Mouse (Mus musculus) erythroblast, embryonic 14.5 days (primary cell): ENCODE results near the gene Cog8. TPM values are rescaled to one million over a fixed set of nuclear protein-coding genes. Genes with fewer than 3 reads are reported as not detected.
"Not testable (repeated sequence)": the region's sequence is repeated elsewhere in the genome, so short reads cannot be mapped to it uniquely, and the experiment has no call there.

Source experiments
- H3K27me3 ChIP-seq: 2 replicates; pipeline ENCODE4 v1.6.1; 2012; ENCODE audit warnings: inconsistent platforms; ENCODE audit not compliant: control insufficient read depth
- H3K36me3 ChIP-seq: 2 replicates; pipeline ENCODE4 v1.6.1; 2012; ENCODE audit warnings: mild to moderate bottlenecking, inconsistent platforms; ENCODE audit not compliant: control insufficient read depth
- H3K4me1 ChIP-seq: 2 replicates; pipeline ENCODE4 v1.6.1; 2012; ENCODE audit warnings: inconsistent platforms; ENCODE audit not compliant: control insufficient read depth
- H3K4me3 ChIP-seq: replicated peaks from 2 replicates; pipeline ENCODE3; 2012; ENCODE audit warnings: moderate library complexity, mild to moderate bottlenecking, inconsistent platforms
- H3K9me3 ChIP-seq: 2 replicates; pipeline ENCODE4 v1.6.1; 2012; ENCODE audit warnings: low read length, inconsistent platforms, mixed read lengths; ENCODE audit not compliant: control insufficient read depth
- GATA1 ChIP-seq: IDR thresholded peaks from 2 replicates; pipeline ENCODE4 v1.6.1; 2012; ENCODE audit warnings: low read length, inconsistent platforms, mixed read lengths
- TAL1 ChIP-seq: IDR thresholded peaks from 3 replicates; pipeline ENCODE4 v1.6.1; 2012; ENCODE audit warnings: low read length, inconsistent platforms, mixed read lengths
- polyA plus RNA-seq: library from polyadenylated mRNA; stranded (reverse); fragments of >175 nt; gene quantifications from 2 replicates; pipeline ENCODE4 v1.2.3, GENCODE M21; 2012

Cog8 gene
- polyA plus RNA-seq, 1 experiment = 1.7 TPM

GRCm38 (mm10) chr8:106997416-106997815, 59.1 kb downstream of the Cog8 start:
- Histone ChIP-seq H3K9me3 (no peaks in the 10 kb centered on the region), H3K4me3 (no peak overlapping the region), H3K27me3 (no peaks in the 10 kb centered on the region), H3K4me1 (no peaks in the 10 kb centered on the region), H3K36me3 (no peaks in the 10 kb centered on the region)
- TF ChIP-seq TAL1 (no peak), GATA1 (no peak)

DNA sequence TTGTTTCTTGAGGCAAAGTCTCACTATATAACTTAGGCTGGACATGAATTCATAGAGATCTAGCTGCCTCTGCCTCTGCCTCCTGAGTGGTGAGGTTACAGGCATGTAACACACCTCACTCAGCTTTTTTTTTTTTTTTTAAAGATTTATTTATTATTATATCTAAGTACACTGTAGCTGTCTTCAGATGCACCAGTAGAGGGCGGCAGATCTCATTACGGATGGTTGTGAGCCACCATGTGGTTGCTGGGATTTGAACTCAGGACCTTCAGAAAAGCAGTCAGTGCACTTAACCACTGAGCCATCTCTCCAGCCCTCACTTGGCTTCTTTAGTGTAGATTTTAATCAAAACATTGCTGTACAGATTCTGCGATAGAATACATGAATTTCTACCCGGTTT, 60.1 kb downstream of the Cog8 start:
- H3K4me3 ChIP-seq, H3K36me3 ChIP-seq, H3K27me3 ChIP-seq, H3K9me3 ChIP-seq, H3K4me1 ChIP-seq: not testable (repeated sequence)

Other genes starting within 250 kb of the Cog8 start
- not detected in 2 replicates for gene Has3, start 186.4 kb downstream of the Cog8 start, polyA plus RNA-seq
- gene Utp4, start 163.1 kb downstream of the Cog8 start, polyA plus RNA-seq = 0.25 and 0.27 TPM in 2 replicates
- gene Sntb2, start 120.9 kb downstream of the Cog8 start, polyA plus RNA-seq = 0.01 and 0.08 TPM in 2 replicates
- 0.99 and 1.4 TPM in 2 replicates for gene Vps4a, start 25.5 kb downstream of the Cog8 start, polyA plus RNA-seq
- gene Pdf, start 8.1 kb downstream of the Cog8 start, polyA plus RNA-seq = 0.12 and 0.14 TPM in 2 replicates
- gene Nip7, start 188 bp upstream of the Cog8 start, polyA plus RNA-seq = 0.21 and 0.30 TPM in 2 replicates
- not detected in 2 replicates for gene Tmed6, start 9.0 kb upstream of the Cog8 start, polyA plus RNA-seq
- 1.4 and 1.8 TPM in 2 replicates for gene Terf2, start 39.9 kb upstream of the Cog8 start, polyA plus RNA-seq
- gene Cyb5b, start 94.0 kb upstream of the Cog8 start, polyA plus RNA-seq = 0.42 and 0.57 TPM in 2 replicates
- 0.04 TPM in 2 replicates for gene Nfat5, start 236.8 kb upstream of the Cog8 start, polyA plus RNA-seq